Mouse (Mus musculus) liver, embryonic 16.5 days (tissue): ENCODE data around the gene Bcl9l. TPM values are rescaled to one million over a fixed set of nuclear protein-coding genes. Genes with fewer than 3 reads are reported as not detected.

Experiments
- ATAC-seq: fragments of 200-750 bp; cut with Nextera tagmentation; 2 replicates; pipeline ENCODE4 v1.8.0; 2017; ENCODE audit warnings: low read depth, mild to moderate bottlenecking, moderate number of reproducible peaks, moderate library complexity
- H3K27ac ChIP-seq: fragments of 300-500 bp; sonication (generic); 2 replicates; pipeline ENCODE4 v1.5.1; 2014; ENCODE audit warnings: mild to moderate bottlenecking, low read length
- H3K27me3 ChIP-seq: fragments of 300-500 bp; sonication (generic); 2 replicates; pipeline ENCODE4 v1.6.1; 2014; ENCODE audit warnings: low read depth, low read length, mixed read lengths; ENCODE audit not compliant: control insufficient read depth, insufficient read depth
- H3K36me3 ChIP-seq: fragments of 300-500 bp; sonication (generic); 2 replicates; pipeline ENCODE4 v1.6.1; 2014; ENCODE audit warnings: mild to moderate bottlenecking; ENCODE audit not compliant: control insufficient read depth, insufficient read depth
- H3K4me1 ChIP-seq: fragments of 300-500 bp; sonication (generic); 2 replicates; pipeline ENCODE4 v1.6.1; 2014; ENCODE audit warnings: low read depth, low read length, mixed read lengths; ENCODE audit not compliant: control insufficient read depth
- H3K4me2 ChIP-seq: fragments of 300-500 bp; sonication (generic); 2 replicates; pipeline ENCODE4 v1.6.1; 2014; ENCODE audit warnings: low read depth, low read length, mixed read lengths
- H3K4me3 ChIP-seq: fragments of 300-500 bp; sonication (generic); 2 replicates; pipeline ENCODE4 v1.5.1; 2014; ENCODE audit warnings: low read depth, mild to moderate bottlenecking, low read length
- H3K9ac ChIP-seq: fragments of 300-500 bp; sonication (generic); 2 replicates; pipeline ENCODE4 v1.6.1; 2014; ENCODE audit warnings: low read depth, low read length
- H3K9me3 ChIP-seq: fragments of 300-500 bp; sonication (generic); replicated peaks from 2 replicates; pipeline ENCODE4 v1.6.1; 2016; ENCODE audit warnings: low read length; ENCODE audit not compliant: control insufficient read depth
- WGBS: fragments of 180-500 bp; shearing (Covaris S2); extraction: QIAGEN DNeasy Blood & Tissue Kit; methylation state at CpG from one replicate; pipeline ENCODE4 v1.1.7; 2014; ENCODE audit not compliant: insufficient replicate concordance; 5-methylcytosine and 5-hydroxymethylcytosine counted together
- polyA plus RNA-seq: library from polyadenylated mRNA; unstranded; fragments of >200 nt; fragmentation: Nextera tagmentation; extraction: Ambion mirVana; gene quantifications from 2 replicates; pipeline ENCODE4 v1.2.1, GENCODE M21; 2015

Bcl9l gene
- polyA plus RNA-seq, 1 experiment from 2014 or later = 2.2 TPM

DNA sequence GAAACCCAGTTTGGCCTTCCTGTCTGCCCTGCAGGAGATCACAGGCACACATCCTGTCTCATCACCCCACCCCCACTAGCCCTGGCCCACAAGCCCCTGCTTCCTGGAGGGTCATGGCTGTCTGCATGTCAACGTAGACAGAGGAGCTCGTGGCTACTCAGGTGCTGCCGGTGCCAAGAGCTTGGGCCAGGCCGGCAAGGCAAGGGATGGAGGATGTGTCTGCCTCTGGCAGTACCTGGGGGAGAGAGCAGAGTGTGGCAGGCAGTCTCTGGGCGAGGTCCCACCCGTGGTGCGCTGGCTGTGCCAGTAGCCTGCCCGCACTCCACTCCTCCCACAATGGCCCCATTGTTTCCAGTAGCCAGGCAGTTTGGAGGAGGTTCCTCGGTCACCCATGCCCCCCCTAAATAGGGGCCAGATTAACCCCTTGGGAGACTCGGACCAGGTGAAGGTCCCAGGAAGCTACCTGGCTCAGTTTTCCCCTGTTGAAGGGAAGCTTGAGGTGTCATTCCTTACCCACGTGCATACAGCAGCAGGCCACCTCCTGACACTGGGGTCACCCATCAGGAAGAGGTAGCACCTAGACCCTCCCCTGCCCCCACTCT lies 11.7 kb downstream of the Bcl9l start:
- no peak overlapping the region for H3K4me3 ChIP-seq
- no peak overlapping the region; the same call in 1 of the 2 replicates for H3K27ac ChIP-seq
- H3K9ac ChIP-seq = no peak overlapping the region
- no peaks in the 10 kb centered on the region for H3K9me3 ChIP-seq
- no peak for ATAC-seq
- no peak overlapping the region for H3K4me2 ChIP-seq
- no peaks in the 10 kb centered on the region for H3K36me3 ChIP-seq
- H3K4me1 ChIP-seq = peaks cover 53% of the 10 kb centered on the region
- H3K27me3 ChIP-seq = peaks cover 18% of the 10 kb centered on the region
- 25% methylated on average over 11 of the region's 11 CpGs for WGBS

DNA sequence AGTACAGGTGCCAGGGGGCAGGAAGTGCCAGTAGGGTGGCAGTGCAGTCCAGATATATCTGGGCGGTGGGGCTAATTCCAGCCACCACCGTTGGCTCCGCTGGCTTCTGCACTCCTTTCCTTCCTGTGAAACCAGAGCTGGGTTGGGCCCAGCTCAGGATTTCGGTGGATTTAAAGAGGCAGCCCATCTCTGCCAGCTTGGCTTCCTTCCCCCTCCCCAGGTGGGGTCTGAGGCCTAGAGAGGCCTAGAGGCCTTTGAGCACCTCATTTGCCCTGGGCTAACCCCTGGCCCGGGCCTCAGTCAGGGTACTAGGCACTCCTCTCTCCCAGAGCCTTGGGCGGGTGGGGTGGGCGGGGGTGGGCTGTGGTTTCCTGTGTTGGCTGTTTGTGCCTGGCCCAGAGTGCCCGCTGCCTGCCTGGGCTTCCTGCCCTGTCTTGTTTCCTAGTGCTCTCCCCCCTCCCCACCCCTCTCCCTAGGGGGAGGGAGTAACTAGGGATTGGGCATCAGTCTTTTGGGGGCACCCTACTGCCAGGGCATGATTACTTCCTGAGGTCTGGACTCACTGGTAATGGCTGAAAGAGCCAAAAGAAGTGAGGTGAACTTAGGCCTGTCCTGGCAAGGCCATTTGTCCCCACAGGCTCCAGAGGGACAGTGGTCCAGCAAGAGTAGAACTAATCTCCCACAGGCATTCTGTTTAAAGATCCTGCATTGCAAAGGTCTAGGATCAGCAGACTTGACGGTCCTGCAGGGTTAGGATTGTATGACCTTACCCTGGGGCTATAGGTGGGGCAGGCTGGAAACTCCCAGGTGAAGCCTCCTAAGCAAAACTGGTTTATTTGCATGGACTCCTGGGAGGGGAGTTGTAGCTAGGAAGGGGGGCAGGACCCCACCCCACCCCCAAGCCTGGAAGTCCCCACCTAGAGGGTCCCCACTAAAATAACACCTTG lies 12.5 kb downstream of the Bcl9l start:
- Histone ChIP-seq H3K4me3 (no peak overlapping the region), H3K4me1 (peaks cover 56% of the 10 kb centered on the region), H3K27me3 (peaks cover 26% of the 10 kb centered on the region), H3K9me3 (no peaks in the 10 kb centered on the region), H3K9ac (no peak overlapping the region), H3K27ac (no peak overlapping the region; the same call in 1 of the 2 replicates), H3K36me3 (no peaks in the 10 kb centered on the region), H3K4me2 (no peak overlapping the region)
- 14% methylated on average over 9 of the region's 9 CpGs for WGBS
- no peak for ATAC-seq

DNA sequence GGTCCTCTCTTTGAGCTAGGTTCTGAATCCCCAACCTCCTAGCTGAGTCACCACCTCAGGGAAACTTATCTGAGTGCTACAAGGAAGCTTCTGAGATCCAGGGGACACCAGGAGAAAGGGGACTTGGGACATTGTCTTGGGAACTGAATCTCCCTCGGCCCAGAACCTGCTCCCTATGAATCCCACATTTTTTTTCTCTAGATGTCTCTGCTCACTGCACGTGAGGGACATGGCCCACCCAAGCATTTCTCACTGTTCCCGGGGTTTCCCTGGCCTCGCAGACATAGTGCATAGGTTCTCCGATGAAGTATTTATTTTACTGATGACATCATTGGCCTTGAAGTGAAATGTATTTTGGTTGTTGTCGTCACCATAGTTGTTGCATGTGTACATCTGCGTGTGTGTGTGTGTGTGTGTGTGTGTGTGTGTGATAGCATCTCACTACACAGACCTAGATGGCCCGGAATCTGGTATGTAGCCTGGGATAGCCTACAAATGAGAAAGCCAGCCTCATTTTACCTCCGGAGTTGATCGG lies 13.3 kb downstream of the Bcl9l start:
- ATAC-seq = no peak

DNA sequence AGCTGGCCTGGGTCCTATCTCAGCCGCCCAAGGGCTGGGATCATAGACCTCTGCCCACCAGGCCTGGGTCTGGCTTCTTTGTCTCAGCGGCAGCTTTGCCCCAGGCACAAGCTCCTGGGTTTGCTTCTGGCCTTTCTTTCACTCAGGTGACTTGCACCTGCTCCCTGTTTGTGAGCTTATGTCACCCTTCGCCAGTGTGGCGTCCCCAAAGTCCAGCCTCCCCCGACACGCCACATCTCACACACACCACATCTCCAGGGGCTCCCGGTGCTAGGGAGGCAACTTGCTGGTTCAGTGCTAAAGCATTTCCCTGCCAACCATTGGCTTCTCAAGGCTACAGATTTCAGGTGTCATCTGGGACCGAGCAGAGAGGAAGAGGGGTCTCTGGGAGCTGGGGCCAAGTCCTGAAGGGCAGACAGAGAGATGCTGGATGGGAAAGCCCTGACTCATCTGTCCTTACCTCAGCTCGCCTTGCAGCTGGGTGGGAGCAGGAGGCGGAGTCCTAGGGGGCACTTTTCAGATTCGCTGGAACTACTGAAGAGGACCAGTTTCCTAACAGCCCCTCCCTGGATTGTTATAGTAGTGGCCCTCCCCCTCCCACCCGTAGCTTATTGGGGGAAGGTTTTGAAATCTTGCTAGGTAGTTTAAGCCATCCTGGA lies 14.3 kb downstream of the Bcl9l start:
- no peak overlapping the region for H3K27ac ChIP-seq
- 51% methylated on average over 12 of the region's 12 CpGs for WGBS
- H3K9ac ChIP-seq = no peak overlapping the region
- no peaks in the 10 kb centered on the region for H3K9me3 ChIP-seq
- H3K27me3 ChIP-seq = peaks cover 26% of the 10 kb centered on the region
- ATAC-seq = no peak
- no peaks in the 10 kb centered on the region for H3K36me3 ChIP-seq
- H3K4me3 ChIP-seq = no peak overlapping the region
- peaks cover 49% of the 10 kb centered on the region for H3K4me1 ChIP-seq
- H3K4me2 ChIP-seq = no peak overlapping the region

More for the DNA sequence above, 13.3 kb downstream of the Bcl9l start:
- Histone ChIP-seq H3K9me3 (no peaks in the 10 kb centered on the region), H3K36me3 (no peaks in the 10 kb centered on the region), H3K9ac (no peak overlapping the region), H3K27ac (no peak overlapping the region), H3K4me1 (peaks cover 53% of the 10 kb centered on the region), H3K4me3 (no peak overlapping the region), H3K4me2 (no peak overlapping the region), H3K27me3 (peaks cover 26% of the 10 kb centered on the region)
- 64% methylated on average over 10 of the region's 10 CpGs for WGBS

DNA sequence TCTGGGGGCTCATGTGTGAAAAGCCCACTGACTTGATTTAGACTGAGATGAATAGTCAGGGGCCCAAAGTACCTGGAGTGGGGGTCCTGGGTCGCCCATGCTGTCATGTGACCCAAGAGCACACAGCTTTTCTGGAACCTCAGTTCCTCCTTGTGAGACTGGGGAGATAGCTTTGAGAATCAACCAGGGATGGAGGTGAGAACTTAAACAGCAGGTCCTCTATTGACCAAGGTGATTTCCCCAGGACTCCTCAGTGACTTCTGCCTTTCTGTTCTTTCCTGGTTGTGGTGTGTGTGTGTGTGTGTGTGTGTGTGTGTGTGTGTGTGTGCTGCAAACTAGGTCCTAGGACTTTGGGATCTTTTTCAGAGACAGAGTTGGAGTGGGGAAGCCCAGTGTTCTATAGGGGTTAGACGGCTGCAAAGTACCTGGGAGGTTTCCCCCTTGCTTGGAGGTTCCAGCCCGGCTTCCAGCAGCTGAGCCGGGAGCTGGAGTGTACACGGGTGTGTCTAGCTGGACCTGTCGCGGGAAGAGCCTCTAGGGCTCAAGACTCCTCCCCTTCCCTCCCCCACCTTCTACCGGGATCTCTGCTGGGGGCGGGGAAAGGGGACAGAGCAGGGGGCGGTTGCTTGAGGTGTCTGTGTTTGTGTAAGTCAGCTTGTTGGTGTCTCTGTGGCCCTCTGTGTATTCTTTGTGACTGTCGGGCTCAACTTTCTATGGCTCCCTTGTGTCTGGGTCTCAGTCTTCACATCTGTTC lies 15.2 kb downstream of the Bcl9l start:
- Histone ChIP-seq H3K4me3 (peak overlapping the region; percentile 44), H3K4me1 (peaks cover 49% of the 10 kb centered on the region), H3K4me2 (peak overlapping the region; percentile 60), H3K27ac (peak overlapping the region; percentile 33), H3K27me3 (peaks cover 26% of the 10 kb centered on the region), H3K9me3 (no peaks in the 10 kb centered on the region), H3K36me3 (no peaks in the 10 kb centered on the region), H3K9ac (peak overlapping the region; percentile 34; the same call in 1 of the 2 replicates)
- 2% methylated on average over 10 of the region's 11 CpGs for WGBS
- peak; percentile 59 for ATAC-seq

DNA sequence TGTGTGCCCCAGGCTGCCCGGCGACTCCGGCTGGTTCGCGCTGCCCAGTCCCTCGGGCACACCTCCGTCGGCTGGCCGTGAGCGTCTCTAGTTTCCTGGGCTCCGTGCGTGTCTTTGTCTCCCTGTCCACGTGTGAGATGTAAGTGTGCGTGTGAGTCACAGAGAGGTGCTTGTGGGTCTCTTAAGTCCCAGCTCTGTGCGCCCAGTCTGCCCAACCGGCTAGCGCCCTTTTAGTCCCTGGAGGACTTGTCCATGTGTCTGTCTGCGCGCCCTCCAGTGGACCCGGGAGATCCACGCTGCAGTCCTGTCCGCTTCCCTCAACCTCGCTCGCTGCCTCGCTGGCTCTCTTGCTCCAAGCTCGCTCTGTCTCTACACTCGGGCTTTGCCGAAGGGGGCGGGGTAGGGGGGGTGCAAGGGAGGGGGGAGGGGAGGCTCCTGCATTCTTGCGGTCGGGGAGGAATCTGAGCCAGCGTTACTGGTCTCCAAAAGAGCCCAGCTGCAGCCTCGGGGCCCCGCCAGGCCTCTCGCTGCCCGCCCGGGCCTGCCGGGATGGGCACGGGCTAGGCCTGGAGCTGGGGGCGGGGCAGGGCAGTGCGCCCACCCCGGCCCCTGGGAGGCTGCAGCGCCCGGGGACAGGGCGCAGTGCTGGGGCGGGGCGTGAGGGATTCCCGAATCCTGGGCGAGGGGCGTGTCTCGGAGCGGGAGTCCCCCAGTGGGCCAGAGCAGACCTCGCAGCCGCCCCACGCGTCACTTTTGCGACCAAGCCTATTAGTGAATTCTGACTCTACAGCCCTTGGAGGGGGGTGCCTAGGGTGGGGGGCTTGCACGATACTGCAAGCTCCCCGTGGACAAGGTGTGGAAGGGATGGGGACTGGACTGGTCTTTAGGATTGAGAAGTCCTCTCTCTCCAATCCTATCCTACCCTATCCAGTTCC lies 16.1 kb downstream of the Bcl9l start:
- H3K4me1 ChIP-seq = peaks cover 40% of the 10 kb centered on the region

DNA sequence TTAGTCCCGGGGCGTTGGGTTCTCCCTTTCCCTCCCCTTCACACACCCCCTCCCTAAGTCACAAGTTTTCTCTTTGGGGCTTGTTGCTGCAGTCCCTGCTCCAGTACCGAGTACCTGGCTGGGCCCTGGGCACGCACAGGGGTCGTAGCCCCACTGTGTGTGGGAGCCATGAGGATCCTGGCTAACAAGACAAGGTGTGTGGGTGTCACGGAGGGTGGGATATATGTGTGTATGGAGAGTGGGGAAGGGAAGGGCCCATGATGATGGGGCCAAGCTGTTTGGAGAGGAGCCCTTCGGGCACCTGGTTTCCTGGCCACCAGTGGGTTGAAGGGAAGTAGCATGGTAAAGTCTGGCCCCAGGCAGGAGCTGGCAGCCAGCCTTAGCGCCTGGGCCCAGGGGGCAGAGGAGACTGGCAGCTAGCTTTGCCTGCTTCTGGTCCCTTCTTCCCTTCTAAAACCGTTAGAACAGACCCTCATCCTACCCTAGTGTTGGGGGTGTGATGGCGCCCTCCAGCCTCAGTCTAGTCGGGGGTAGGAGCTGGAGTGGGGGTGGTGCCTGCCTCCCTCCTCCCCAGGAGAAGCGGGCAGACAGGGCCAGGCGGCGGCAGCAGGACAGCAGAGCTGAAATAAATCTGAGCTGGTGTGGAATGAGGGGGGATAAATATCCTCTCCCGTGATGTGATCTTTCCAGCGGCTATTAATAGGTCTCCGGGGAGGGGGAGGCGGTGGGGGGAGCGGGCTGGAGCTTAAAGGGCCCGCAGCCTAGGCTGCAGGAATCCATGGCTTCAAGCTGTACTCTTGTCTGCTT lies 16.9 kb downstream of the Bcl9l start:
- H3K27ac ChIP-seq = no peak overlapping the region
- no peak overlapping the region for H3K9ac ChIP-seq
- H3K4me2 ChIP-seq = 0 out of 2 replicates have a peak overlapping the region, but pooled peaks have one; percentile 60
- ATAC-seq = no peak
- no peaks in the 10 kb centered on the region for H3K9me3 ChIP-seq
- WGBS = 44% methylated on average over 20 of the region's 20 CpGs
- no peaks in the 10 kb centered on the region for H3K36me3 ChIP-seq
- H3K27me3 ChIP-seq = peaks cover 26% of the 10 kb centered on the region
- peaks cover 32% of the 10 kb centered on the region for H3K4me1 ChIP-seq
- no peak overlapping the region for H3K4me3 ChIP-seq

More for the DNA sequence above, 16.1 kb downstream of the Bcl9l start:
- H3K9me3 ChIP-seq = no peaks in the 10 kb centered on the region
- H3K4me3 ChIP-seq = peak overlapping the region; percentile 44
- peak overlapping the region; percentile 33 for H3K27ac ChIP-seq
- peak overlapping the region; percentile 60 for H3K4me2 ChIP-seq
- peaks cover 26% of the 10 kb centered on the region for H3K27me3 ChIP-seq
- under 1% methylated on average over 59 of the region's 59 CpGs for WGBS
- peak; percentile 42 for ATAC-seq
- no peaks in the 10 kb centered on the region for H3K36me3 ChIP-seq
- peak overlapping the region; percentile 34; the same call in 1 of the 2 replicates for H3K9ac ChIP-seq
